Mouse (Mus musculus): ENCODE measurements around the gene Gm2888. TPM values are rescaled to one million over a fixed set of nuclear protein-coding genes. Genes with fewer than 3 reads are reported as not detected.
"Not testable (repeated sequence)": the region's sequence is repeated elsewhere in the genome, so short reads cannot be mapped to it uniquely, and the experiment has no call there.

Gm2888 gene
- total RNA-seq (2015) (not detected in 2 replicates), total RNA-seq (2017) (not detected in 2 replicates)

DNA sequence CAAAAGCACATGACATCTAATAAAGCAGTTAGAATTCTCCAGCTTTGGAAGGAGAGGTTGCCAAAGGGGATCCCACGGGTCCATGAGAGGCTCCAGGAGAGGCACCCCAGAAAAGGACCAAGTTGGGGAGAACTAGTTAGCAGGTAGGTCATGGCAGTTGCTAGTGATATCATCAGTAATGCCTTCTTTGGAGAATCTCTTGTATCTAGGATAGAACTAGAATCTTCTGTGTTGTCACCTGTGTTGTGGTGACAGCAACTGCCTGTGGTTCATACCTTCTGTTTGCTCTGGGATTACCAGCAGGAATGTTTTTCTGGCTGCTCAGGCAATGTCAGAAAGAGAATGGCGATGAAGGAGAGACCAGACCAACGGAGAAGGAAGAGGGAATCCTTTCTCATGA lies at the start of gene Gm2888:
TSS of gene Gm2888 (plus strand) at position 301 of the 400 bp plus-strand sequence.
- not testable (repeated sequence) for ATAC-seq (ENCODE audit: poor library complexity, severe bottlenecking)

- not testable (repeated sequence) for ATAC-seq (ENCODE audit: poor library complexity, severe bottlenecking)
Measured at GRCm38 (mm10) chr14:3048727-3049512, 19.1 kb downstream of the Gm2888 start, which contains the start of gene Gm2897. TSS of gene Gm2897 (plus strand) at chr14:3049285.

DNA sequence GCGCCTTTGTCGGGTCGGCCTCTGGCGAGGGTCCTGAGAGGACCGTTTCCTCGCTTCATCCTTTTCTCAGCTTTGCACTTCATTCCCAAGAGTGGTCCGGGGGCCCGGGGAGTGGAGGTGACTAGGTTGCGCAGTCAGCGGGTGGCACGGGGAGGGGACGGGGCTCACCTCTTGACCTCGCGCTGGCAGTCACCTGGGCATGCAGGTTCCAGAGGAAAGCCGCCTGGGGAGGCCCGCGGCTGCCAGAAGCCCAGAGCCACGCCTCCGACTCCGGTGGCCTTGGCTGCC lies 19.7 kb downstream of the Gm2888 start:
- ATAC-seq (ENCODE audit: poor library complexity, severe bottlenecking), result not testable (repeated sequence)

DNA sequence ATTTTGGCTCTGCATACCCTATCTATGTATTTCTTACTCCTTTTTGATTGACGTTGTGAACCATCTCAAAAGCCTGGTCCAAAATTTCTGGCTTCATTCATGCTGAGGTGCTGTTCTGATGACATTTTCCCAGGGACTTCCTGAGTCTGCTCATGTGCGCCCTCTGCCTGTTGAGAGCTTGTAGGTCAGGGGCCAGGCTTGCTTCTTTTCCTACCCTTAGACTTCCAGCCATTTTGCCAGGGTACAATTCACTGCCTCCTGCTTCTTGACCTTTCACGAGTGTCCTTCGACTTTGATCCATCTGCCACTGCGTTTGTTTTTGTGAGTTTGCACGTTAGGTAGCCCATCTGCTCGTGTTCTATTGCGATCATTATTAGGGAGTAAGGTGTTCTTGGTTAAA lies 20.3 kb downstream of the Gm2888 start:
- not testable (repeated sequence) for ATAC-seq (ENCODE audit: poor library complexity, severe bottlenecking)

Other genes starting within 250 kb of the Gm2888 start
- not detected in 2 replicates for gene Gm2897, start 19.3 kb downstream of the Gm2888 start, total RNA-seq (2015)
- gene Gm2897, start 19.3 kb downstream of the Gm2888 start, total RNA-seq (2017), result not detected in 2 replicates
- not detected in 2 replicates for gene Gm10340, start 104.0 kb downstream of the Gm2888 start, total RNA-seq (2015)
- gene Gm10340, start 104.0 kb downstream of the Gm2888 start, total RNA-seq (2017), result not detected in 2 replicates
- gene Gm5795, start 158.3 kb downstream of the Gm2888 start, total RNA-seq (2015), result not detected in 2 replicates
- not detected in 2 replicates for gene Gm5795, start 158.3 kb downstream of the Gm2888 start, total RNA-seq (2017)
- gene D830030K20Rik, start 178.5 kb downstream of the Gm2888 start, total RNA-seq (2015), result not detected in 2 replicates
- gene D830030K20Rik, start 178.5 kb downstream of the Gm2888 start, total RNA-seq (2017), result not detected in 2 replicates

Data from megakaryocyte, adult 5-6 weeks (primary cell).